Mouse (Mus musculus) heart, adult 2 months (tissue): ENCODE results near the gene Snx32. TPM values are rescaled to one million over a fixed set of nuclear protein-coding genes. Genes with fewer than 3 reads are reported as not detected.

ENCODE experiments used
- DNase-seq, 2 experiments: peaks; one replicate each; pipeline ENCODE4 v3.0.0; 2021
- H3K27ac ChIP-seq: fragments of 200-600 bp; 2 replicates; pipeline ENCODE4 v1.8.1; 2022
- H3K27me3 ChIP-seq: fragments of 200-500 bp; 2 replicates; pipeline ENCODE4 v1.6.1; 2012; ENCODE audit warnings: mild to moderate bottlenecking, low read length, inconsistent platforms, mixed read lengths; ENCODE audit not compliant: control insufficient read depth, insufficient read depth
- H3K36me3 ChIP-seq: fragments of 200-500 bp; 2 replicates; pipeline ENCODE4 v1.6.1; 2012; ENCODE audit warnings: low read length, inconsistent platforms; ENCODE audit not compliant: control insufficient read depth, insufficient read depth
- H3K4me1 ChIP-seq: fragments of 200-500 bp; 2 replicates; pipeline ENCODE4 v1.6.1; 2011; ENCODE audit warnings: low read length; ENCODE audit not compliant: control insufficient read depth, insufficient read depth
- H3K4me3 ChIP-seq: fragments of 200-600 bp; 2 replicates; pipeline ENCODE4 v1.8.1; 2022
- H3K79me2 ChIP-seq: fragments of 200-500 bp; replicated peaks from 2 replicates; pipeline ENCODE4 v1.6.1; 2012; ENCODE audit warnings: mild to moderate bottlenecking, inconsistent platforms, low read length, moderate library complexity, mixed read lengths; ENCODE audit not compliant: control insufficient read depth, insufficient read depth
- H3K9ac ChIP-seq: fragments of 200-500 bp; 2 replicates; pipeline ENCODE4 v1.6.1; 2012; ENCODE audit warnings: low read depth, mild to moderate bottlenecking, control low read depth, inconsistent platforms, low read length, mixed read lengths
- CTCF ChIP-seq: fragments of 200-600 bp; IDR thresholded peaks from 2 replicates; pipeline ENCODE4 v1.8.1; 2022; ENCODE audit warnings: antibody characterized with exemption, mild to moderate bottlenecking, moderate library complexity
- EP300 ChIP-seq: fragments of 200-500 bp; IDR thresholded peaks from 2 replicates; pipeline ENCODE4 v1.6.1; 2011; ENCODE audit warnings: low read depth, low read length, control low read depth; ENCODE audit not compliant: insufficient read depth
- POLR2A ChIP-seq: fragments of 200-500 bp; IDR thresholded peaks from 2 replicates; pipeline ENCODE4 v1.6.1; 2011; ENCODE audit warnings: mild to moderate bottlenecking, low read depth, low read length, control low read depth; ENCODE audit not compliant: insufficient read depth
- WGBS: fragments of 180-500 bp; shearing (Covaris S2); methylation state at CpG from one replicate; pipeline ENCODE4 v1.1.7; 2018; 5-methylcytosine and 5-hydroxymethylcytosine counted together
- intact Hi-C: fragments of 180-260 bp; cut with DNase I; formaldehyde crosslinking; loops from one replicate; pipeline ENCODE4 v1.15.1; 2025
- polyA plus RNA-seq: library from polyadenylated mRNA; depleted of rRNA; stranded (reverse); fragments of >200 nt; gene quantifications from 2 replicates; pipeline ENCODE4 v1.2.3, GENCODE M21; 2012
- total RNA-seq, 2 experiments: library from RNA; stranded (reverse); gene quantifications; 2 replicates each; pipeline ENCODE4 v1.2.3; 2021

Gene Snx32
- total and polyA plus RNA-seq, 3 experiments, result 3.9 to 11.4 (median 5.2) TPM

- Histone ChIP-seq H3K36me3 (peaks cover 12% of the 10 kb centered on the region), H3K27ac (peak overlapping the region; percentile 99), H3K79me2 (peaks cover 6% of the 10 kb centered on the region), H3K4me1 (peaks cover 6% of the 10 kb centered on the region), H3K4me3 (peak overlapping the region; percentile 64), H3K27me3 (no peaks in the 10 kb centered on the region), H3K9ac (peak overlapping the region; percentile 7; the same call in 1 of the 2 replicates)
- intact Hi-C loops, result loop anchor here (2.0 kb wide), 1 partner anchor 22 kb away; no protein-coding TSS in a partner anchor
- 65% methylated on average over 12 of the region's 12 CpGs for WGBS
- DNase-seq, result no peak
- TF ChIP-seq POLR2A, result no peak
- TF ChIP-seq EP300, result no peak
- TF ChIP-seq CTCF, result no peak
Measured at GRCm38 (mm10) chr19:5455037-5455436, 55.3 kb downstream of the Snx32 start.

- WGBS, result 53% methylated on average over 6 of the region's 6 CpGs
Measured at GRCm38 (mm10) chr19:5451766-5452165, 58.6 kb downstream of the Snx32 start.

GRCm38 (mm10) chr19:5449673-5450072, 60.7 kb downstream of the Snx32 start:
- no peak overlapping the region for H3K27ac ChIP-seq
- no peak for TF ChIP-seq CTCF
- no peak for TF ChIP-seq POLR2A
- TF ChIP-seq EP300, result no peak
- peaks cover 6% of the 10 kb centered on the region; the same call in 1 of the 2 replicates for H3K27me3 ChIP-seq
- intact Hi-C loops, result no loop called here
- no peaks in the 10 kb centered on the region for H3K79me2 ChIP-seq
- H3K9ac ChIP-seq, result no peak overlapping the region
- 74% methylated on average over 3 of the region's 3 CpGs for WGBS
- H3K4me1 ChIP-seq, result peaks cover 2% of the 10 kb centered on the region
- H3K4me3 ChIP-seq, result no peak overlapping the region
- peaks cover 5% of the 10 kb centered on the region; the same call in 1 of the 2 replicates for H3K36me3 ChIP-seq
- DNase-seq, result no peak

More at GRCm38 (mm10) chr19:5451766-5452165, 58.6 kb downstream of the Snx32 start:
- Histone ChIP-seq H3K4me3 (no peak overlapping the region), H3K36me3 (peaks cover 12% of the 10 kb centered on the region), H3K27ac (no peak overlapping the region), H3K4me1 (peaks cover 4% of the 10 kb centered on the region), H3K9ac (no peak overlapping the region), H3K27me3 (peaks cover 6% of the 10 kb centered on the region; the same call in 1 of the 2 replicates), H3K79me2 (peaks cover 6% of the 10 kb centered on the region)
- TF ChIP-seq EP300, result no peak
- 0 out of 2 replicates have a peak, but pooled peaks have one; percentile 35 for TF ChIP-seq POLR2A
- no peak for DNase-seq
- intact Hi-C loops, result no loop called here

DNA sequence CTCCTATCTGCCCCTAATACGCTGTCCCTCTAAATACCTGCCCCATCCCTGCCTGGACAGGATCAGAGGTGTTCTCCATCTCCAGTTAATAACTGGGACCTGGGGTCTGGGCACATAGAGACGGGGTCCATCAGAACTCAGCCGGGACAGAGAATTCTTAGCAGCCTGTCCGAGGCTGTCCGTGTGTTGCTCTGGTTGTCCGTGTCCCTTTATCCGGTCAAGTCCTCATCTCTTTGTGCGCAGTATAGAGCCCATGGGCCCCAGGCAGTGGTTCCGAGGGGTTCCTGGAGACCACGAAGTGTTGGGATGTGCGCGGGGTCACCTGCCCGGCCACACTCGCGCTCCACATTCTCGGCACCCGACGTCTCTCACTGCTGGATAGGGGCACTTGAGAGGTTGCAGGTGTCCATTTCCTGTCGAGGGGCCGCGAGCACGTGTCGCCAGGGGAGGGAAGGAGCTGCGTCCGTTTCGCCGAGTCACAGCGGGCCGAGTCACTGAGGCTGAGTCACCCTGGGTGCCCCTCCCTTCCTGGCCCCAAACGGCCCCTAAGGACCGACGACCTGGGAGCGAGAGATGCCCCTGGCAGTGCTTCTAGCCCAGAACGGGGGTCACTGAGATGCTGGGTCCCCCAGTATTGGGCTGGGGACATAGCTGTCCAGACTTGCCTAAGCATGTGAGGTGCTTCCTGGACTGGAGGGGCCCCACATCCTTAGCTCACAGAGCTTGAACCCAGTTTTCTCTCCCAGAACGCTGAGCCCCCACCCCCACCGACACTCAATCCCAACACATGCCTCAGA, 61.8 kb downstream of the Snx32 start:
- no peaks in the 10 kb centered on the region for H3K79me2 ChIP-seq
- no peak overlapping the region for H3K27ac ChIP-seq
- intact Hi-C loops, result no loop called here
- peak overlapping the region; percentile 54; the same call in 1 of the 2 replicates for H3K4me3 ChIP-seq
- peaks cover 2% of the 10 kb centered on the region for H3K4me1 ChIP-seq
- WGBS, result 5% methylated on average over 36 of the region's 36 CpGs
- H3K9ac ChIP-seq, result no peak overlapping the region
- TF ChIP-seq CTCF (no peak), EP300 (no peak), POLR2A (no peak)
- peak; percentile 40 to 50 for DNase-seq
- peaks cover 6% of the 10 kb centered on the region; the same call in 1 of the 2 replicates for H3K27me3 ChIP-seq
- H3K36me3 ChIP-seq, result no peaks in the 10 kb centered on the region

DNA sequence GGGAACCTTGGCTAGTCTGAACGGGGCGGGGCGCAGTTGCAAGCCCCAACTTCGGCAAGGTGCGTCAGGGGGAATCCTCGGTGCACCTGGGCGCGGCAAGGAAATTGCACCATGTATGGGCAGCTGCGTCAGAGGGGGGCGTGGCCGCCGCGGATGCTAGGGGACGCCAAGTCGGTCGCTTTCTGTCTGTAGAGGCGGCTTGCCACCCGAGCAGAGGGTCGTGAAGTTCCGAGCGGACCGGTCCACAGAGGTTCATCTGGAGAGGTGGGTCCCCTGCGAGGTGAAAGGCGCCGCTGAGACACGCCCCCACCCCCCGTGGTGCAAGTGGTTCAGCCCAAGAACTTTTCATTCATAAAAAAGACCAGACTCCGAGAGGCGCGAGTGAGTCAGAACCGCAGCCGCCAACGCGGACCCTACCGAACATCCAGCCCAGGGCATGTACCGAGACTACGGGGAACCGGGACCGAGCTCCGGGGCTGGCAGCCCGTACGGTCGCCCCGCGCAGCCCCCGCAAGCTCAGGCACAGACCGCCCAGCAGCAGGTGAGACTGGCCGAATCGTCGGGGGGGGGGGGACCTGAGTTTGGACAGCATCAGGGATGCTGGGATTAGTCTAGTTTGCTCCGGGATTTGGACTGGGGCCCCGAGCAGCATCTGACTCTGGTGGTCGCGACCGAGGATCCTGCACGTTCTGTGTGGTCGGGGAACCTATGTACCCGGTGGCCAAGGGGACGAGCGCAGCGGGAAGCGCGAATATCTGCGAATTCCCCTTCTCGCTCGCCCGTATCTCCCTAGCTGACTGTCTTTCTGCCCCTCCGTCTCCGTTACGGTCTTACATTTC, 62.6 kb downstream of the Snx32 start, which contains the start of gene Fosl1:
Gene Fosl1 (plus strand): TSS at position 33 of the 839 bp plus-strand sequence.
- Histone ChIP-seq H3K27me3 (peaks cover 6% of the 10 kb centered on the region; the same call in 1 of the 2 replicates), H3K4me3 (peak within 1 kb of the TSS; percentile 54), H3K9ac (peak within 1 kb of the TSS; percentile 37), H3K4me1 (peaks cover 2% of the 10 kb centered on the region), H3K27ac (no peak within 1 kb of the TSS), H3K79me2 (no peaks in the 10 kb centered on the region), H3K36me3 (no peaks in the 10 kb centered on the region)
- intact Hi-C loops, result no loop called here
- 1% methylated on average over 69 of the region's 70 CpGs for WGBS
- DNase-seq, result peak; percentile 74 to 80
- no peak for TF ChIP-seq POLR2A
- TF ChIP-seq CTCF, result no peak
- TF ChIP-seq EP300, result no peak
